Mouse (Mus musculus): ENCODE measurements around the gene Wdr43. TPM values are rescaled to one million over a fixed set of nuclear protein-coding genes. Genes with fewer than 3 reads are reported as not detected.

Wdr43 gene
- total and polyA plus RNA-seq, 2 experiments from 2014 or later = 19.4 to 33.6 TPM

DNA sequence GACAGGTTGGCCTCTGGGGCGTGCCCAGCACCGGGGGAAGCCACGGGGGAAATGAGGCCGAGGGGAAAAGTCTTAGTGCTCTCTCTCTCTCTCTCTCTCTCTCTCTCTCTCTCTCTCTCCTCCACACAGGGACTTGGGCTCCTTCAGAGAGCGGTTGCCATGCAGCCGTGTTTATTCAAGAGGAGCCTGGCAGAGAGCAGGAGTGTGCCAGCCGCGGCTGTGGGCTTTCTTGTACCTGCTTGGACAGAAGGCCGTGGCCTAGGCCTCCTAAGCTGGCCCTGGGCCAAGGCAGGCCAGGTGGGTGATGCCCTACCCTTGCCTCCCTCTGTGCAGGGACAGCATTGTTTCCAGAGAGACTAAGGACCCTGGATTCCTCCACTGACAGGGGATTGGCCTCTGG, 57.4 kb downstream of the Wdr43 start, which contains the start of gene Togaram2:
Gene Togaram2, plus strand, starts transcription at position 170 of the 400 bp plus-strand sequence.
- DNase-seq (ENCODE audit: low spot score) (peak; percentile 27), ATAC-seq (peak; percentile 52)
- TF ChIP-seq CTCF (IDR thresholded peaks at IDR 0.05; ENCODE audit: low read depth) = no peak
- Histone ChIP-seq H3K4me1 (ENCODE audit: insufficient read depth, low read length) (peaks cover 5% of the 10 kb centered on the region; the same call in 1 of the 2 replicates), H3K9ac (replicated peaks; ENCODE audit: low read length) (no peak within 1 kb of the TSS), H3K9me3 (ENCODE audit: low read length) (no peaks in the 10 kb centered on the region), H3K27ac (no peak within 1 kb of the TSS), H3K27me3 (ENCODE audit: insufficient read depth, low read length) (no peaks in the 10 kb centered on the region), H3K4me2 (ENCODE audit: low read depth, low read length) (no peak within 1 kb of the TSS), H3K4me3 (ENCODE audit: low read length) (no peak within 1 kb of the TSS), H3K36me3 (ENCODE audit: insufficient read depth, low read length) (no peaks in the 10 kb centered on the region)
- 27% methylated on average over 9 of the region's 9 CpGs for WGBS

DNA sequence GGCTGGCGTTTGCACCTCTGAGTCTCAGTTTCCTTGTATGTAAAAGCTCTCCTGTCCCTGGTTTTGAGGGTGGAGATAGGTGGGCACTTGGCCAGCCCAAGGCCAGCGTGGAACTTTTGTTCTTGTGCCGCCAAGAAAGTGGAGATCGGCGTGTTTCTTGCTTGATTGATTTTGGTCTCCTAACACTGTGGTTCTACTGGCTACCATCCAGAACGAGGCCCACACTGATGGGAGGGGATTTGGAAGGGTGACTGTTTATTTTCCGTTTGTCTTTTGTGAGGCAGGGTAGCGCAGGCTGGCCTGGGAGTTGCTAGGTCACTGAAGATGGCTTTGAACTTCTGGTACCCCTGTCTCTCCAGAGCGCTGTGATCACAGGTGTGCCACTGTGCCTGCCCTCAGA, 58.2 kb downstream of the Wdr43 start:
- no peak overlapping the region for H3K27ac ChIP-seq
- H3K27me3 ChIP-seq (ENCODE audit: insufficient read depth, low read length) = no peaks in the 10 kb centered on the region
- TF ChIP-seq CTCF (IDR thresholded peaks at IDR 0.05; ENCODE audit: low read depth) = no peak
- H3K4me1 ChIP-seq (ENCODE audit: insufficient read depth, low read length) = peaks cover 5% of the 10 kb centered on the region; the same call in 1 of the 2 replicates
- ATAC-seq (no peak), DNase-seq (ENCODE audit: low spot score) (peak; percentile 57)
- no peak overlapping the region for H3K9ac ChIP-seq (replicated peaks; ENCODE audit: low read length)
- H3K36me3 ChIP-seq (ENCODE audit: insufficient read depth, low read length) = no peaks in the 10 kb centered on the region
- H3K4me3 ChIP-seq (ENCODE audit: low read length) = no peak overlapping the region
- 29% methylated on average over 9 of the region's 9 CpGs for WGBS
- H3K9me3 ChIP-seq (ENCODE audit: low read length) = no peaks in the 10 kb centered on the region
- no peak overlapping the region for H3K4me2 ChIP-seq (ENCODE audit: low read depth, low read length)

DNA sequence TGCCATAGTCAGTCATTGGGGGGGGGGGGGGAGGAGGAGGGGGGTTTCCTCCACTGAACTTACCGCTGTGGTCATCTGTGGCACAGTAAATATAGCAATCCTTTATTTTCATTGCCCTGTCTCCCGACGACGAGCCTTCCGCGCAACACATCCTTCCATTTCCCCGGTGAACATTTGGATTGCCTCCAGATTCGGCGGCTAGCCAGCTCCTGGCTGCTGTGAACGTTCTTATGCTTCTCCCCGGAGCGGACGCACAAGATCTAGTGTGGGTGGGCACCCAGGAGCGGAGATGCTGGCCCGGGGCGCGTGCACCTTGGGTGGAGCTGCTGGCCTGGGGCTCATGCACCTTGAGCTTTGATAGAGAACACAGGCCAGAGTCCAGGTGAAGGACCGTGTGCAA, 59.2 kb downstream of the Wdr43 start:
- no peak overlapping the region for H3K27ac ChIP-seq
- TF ChIP-seq CTCF (IDR thresholded peaks at IDR 0.05; ENCODE audit: low read depth) = no peak
- no peaks in the 10 kb centered on the region for H3K27me3 ChIP-seq (ENCODE audit: insufficient read depth, low read length)
- H3K36me3 ChIP-seq (ENCODE audit: insufficient read depth, low read length) = no peaks in the 10 kb centered on the region
- DNase-seq (ENCODE audit: low spot score) (peak; percentile 50), ATAC-seq (no peak)
- no peak overlapping the region for H3K4me3 ChIP-seq (ENCODE audit: low read length)
- no peaks in the 10 kb centered on the region for H3K9me3 ChIP-seq (ENCODE audit: low read length)
- peak overlapping the region; percentile 33; the same call in 1 of the 2 replicates for H3K4me2 ChIP-seq (ENCODE audit: low read depth, low read length)
- 45% methylated on average over 18 of the region's 18 CpGs for WGBS
- H3K4me1 ChIP-seq (ENCODE audit: insufficient read depth, low read length) = peaks cover 5% of the 10 kb centered on the region; the same call in 1 of the 2 replicates
- no peak overlapping the region for H3K9ac ChIP-seq (replicated peaks; ENCODE audit: low read length)

DNA sequence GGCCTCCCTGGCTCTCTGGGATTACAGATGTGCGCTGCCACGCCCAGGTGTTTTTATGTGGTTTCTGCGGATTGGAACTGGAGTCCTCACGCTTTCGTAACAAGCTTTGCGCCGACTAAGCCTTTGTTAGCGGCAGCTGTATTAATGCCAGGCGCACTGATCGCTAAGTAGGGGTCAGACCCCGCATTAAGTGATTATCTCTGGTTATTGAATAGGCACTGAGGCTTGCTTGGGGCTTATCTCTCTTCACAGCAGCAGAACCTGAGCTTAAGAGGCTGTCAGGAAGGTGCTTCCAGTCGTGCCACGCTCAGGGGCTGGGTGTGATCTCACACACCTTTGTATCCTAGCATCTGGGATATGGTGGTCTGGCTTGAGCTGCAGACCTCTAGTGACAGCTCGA, 66.0 kb downstream of the Wdr43 start:
- DNase-seq (ENCODE audit: low spot score) = no peak
- no peaks in the 10 kb centered on the region for H3K9me3 ChIP-seq (ENCODE audit: low read length)
- 85% methylated on average over 14 of the region's 14 CpGs for WGBS

DNA sequence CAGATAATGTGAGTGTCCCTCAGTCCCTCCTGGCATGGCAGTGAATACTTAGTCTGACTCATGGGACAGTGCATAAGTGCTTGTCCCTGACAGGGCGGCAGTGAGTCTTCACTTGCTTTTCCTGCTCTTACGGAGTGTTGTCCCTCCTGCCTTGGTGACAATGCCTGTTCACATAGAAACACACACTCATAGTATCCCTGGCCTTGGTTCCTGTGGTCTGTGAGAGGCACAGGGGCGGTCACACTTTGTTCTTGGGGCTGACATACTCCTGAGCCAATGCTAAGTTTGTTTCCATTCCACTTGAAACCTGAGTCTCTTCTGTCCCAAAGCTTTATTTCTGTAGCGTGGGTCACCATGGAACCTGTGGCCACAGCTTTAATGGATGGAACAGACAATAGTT, 66.7 kb downstream of the Wdr43 start:
- 91% methylated on average over 4 of the region's 4 CpGs for WGBS
- Histone ChIP-seq H3K4me2 (ENCODE audit: low read depth, low read length) (no peak overlapping the region), H3K27me3 (ENCODE audit: insufficient read depth, low read length) (no peaks in the 10 kb centered on the region), H3K4me3 (ENCODE audit: low read length) (no peak overlapping the region), H3K4me1 (ENCODE audit: insufficient read depth, low read length) (no peaks in the 10 kb centered on the region), H3K27ac (no peak overlapping the region), H3K9me3 (ENCODE audit: low read length) (no peaks in the 10 kb centered on the region), H3K36me3 (ENCODE audit: insufficient read depth, low read length) (no peaks in the 10 kb centered on the region), H3K9ac (replicated peaks; ENCODE audit: low read length) (no peak overlapping the region)
- TF ChIP-seq CTCF (IDR thresholded peaks at IDR 0.05; ENCODE audit: low read depth) = no peak
- DNase-seq (ENCODE audit: low spot score) = no peak
- ATAC-seq = no peak

More for the DNA sequence above, 66.0 kb downstream of the Wdr43 start:
- ATAC-seq = no peak
- Histone ChIP-seq H3K27ac (no peak overlapping the region), H3K36me3 (ENCODE audit: insufficient read depth, low read length) (no peaks in the 10 kb centered on the region), H3K27me3 (ENCODE audit: insufficient read depth, low read length) (no peaks in the 10 kb centered on the region), H3K4me3 (ENCODE audit: low read length) (no peak overlapping the region), H3K4me1 (ENCODE audit: insufficient read depth, low read length) (no peaks in the 10 kb centered on the region), H3K4me2 (ENCODE audit: low read depth, low read length) (no peak overlapping the region), H3K9ac (replicated peaks; ENCODE audit: low read length) (no peak overlapping the region)
- no peak for TF ChIP-seq CTCF (IDR thresholded peaks at IDR 0.05; ENCODE audit: low read depth)

DNA sequence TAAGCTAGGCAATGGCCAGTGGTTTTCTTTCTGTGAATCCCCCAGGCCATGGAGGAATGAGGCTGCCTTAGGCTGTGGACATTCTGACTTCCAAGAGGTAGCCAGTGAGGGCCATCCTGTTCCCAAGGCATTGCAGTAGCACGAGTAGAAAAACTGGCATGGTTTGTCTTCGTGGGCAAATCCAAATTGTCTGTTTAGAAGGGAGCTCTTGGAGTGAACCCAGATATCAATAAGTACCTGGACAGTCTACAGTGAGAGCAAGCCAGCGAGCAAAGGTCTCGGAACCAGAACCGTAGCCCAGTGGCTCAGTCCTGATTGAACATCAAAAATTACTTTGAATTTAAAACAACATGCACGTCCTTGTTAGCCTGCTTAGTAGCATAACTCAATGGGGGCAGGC, 67.6 kb downstream of the Wdr43 start:
- Histone ChIP-seq H3K9ac (replicated peaks; ENCODE audit: low read length) (no peak overlapping the region), H3K4me1 (ENCODE audit: insufficient read depth, low read length) (no peaks in the 10 kb centered on the region), H3K9me3 (ENCODE audit: low read length) (no peaks in the 10 kb centered on the region), H3K4me2 (ENCODE audit: low read depth, low read length) (no peak overlapping the region), H3K4me3 (ENCODE audit: low read length) (no peak overlapping the region), H3K27me3 (ENCODE audit: insufficient read depth, low read length) (no peaks in the 10 kb centered on the region), H3K27ac (no peak overlapping the region), H3K36me3 (ENCODE audit: insufficient read depth, low read length) (no peaks in the 10 kb centered on the region)
- ATAC-seq (no peak), DNase-seq (ENCODE audit: low spot score) (no peak)
- no peak for TF ChIP-seq CTCF (IDR thresholded peaks at IDR 0.05; ENCODE audit: low read depth)
- WGBS = 85% methylated on average over 6 of the region's 6 CpGs

DNA sequence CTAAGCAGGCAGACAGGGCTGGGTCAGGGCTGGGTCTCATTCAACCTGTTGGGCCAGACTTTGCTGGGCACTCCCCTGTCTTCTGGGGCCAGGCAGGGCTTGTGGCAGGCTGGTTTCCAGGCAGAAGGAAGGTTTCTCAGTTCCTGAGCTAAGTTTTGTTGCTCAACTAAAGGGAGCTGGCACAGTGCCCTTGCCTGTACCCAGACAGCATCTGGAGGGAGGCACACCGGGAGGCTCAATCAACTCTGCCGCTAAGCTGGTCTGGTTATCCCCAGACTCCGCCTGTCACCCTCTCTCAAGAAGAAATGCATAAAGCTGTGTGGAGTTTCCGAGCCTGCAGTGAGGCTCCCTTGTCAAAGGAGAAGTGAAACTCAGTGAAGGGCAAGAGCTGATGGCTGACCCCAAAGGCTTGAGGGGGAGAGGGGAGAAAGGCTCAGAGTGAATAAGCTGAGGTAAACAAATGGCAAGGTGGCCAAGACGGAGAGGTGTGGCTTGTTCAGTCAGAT, 68.5 kb downstream of the Wdr43 start:
- ATAC-seq (no peak), DNase-seq (ENCODE audit: low spot score) (no peak)
- Histone ChIP-seq H3K9ac (replicated peaks; ENCODE audit: low read length) (no peak overlapping the region), H3K36me3 (ENCODE audit: insufficient read depth, low read length) (no peaks in the 10 kb centered on the region), H3K4me1 (ENCODE audit: insufficient read depth, low read length) (no peaks in the 10 kb centered on the region), H3K9me3 (ENCODE audit: low read length) (0 out of 2 replicates have a peak, but pooled peaks cover 3% of the 10 kb centered on the region), H3K27ac (no peak overlapping the region), H3K4me2 (ENCODE audit: low read depth, low read length) (no peak overlapping the region), H3K27me3 (ENCODE audit: insufficient read depth, low read length) (no peaks in the 10 kb centered on the region), H3K4me3 (ENCODE audit: low read length) (no peak overlapping the region)
- no peak for TF ChIP-seq CTCF (IDR thresholded peaks at IDR 0.05; ENCODE audit: low read depth)
- WGBS = 31% methylated on average over 5 of the region's 5 CpGs

All from hindbrain, postnatal 0 days (tissue).